Mouse (Mus musculus): ENCODE results near the gene Gjb5. TPM values are rescaled to one million over a fixed set of nuclear protein-coding genes. Genes with fewer than 3 reads are reported as not detected.

Gjb5 gene
- total RNA-seq, 2 experiments from 2014 or later = not detected

GRCm38 (mm10) chr4:127349560-127350300 is 8.3 kb downstream of the Gjb5 start:
- no peak for DNase-seq

- no peak for DNase-seq
These were observed 13.0 kb downstream of the Gjb5 start for GRCm38 (mm10) chr4:127345000-127345399.

GRCm38 (mm10) chr4:127341372-127341771 is 16.6 kb downstream of the Gjb5 start:
- no peak for DNase-seq

GRCm38 (mm10) chr4:127337668-127338067 is 20.3 kb downstream of the Gjb5 start:
- DNase-seq = no peak

- DNase-seq = no peak
These were observed 23.0 kb downstream of the Gjb5 start for GRCm38 (mm10) chr4:127334870-127335504.

GRCm38 (mm10) chr4:127331171-127331570 is 26.8 kb downstream of the Gjb5 start:
- DNase-seq = no peak

GRCm38 (mm10) chr4:127330181-127331100 is 27.5 kb downstream of the Gjb5 start, which contains the start of gene Gjb3:
Gene Gjb3 (minus strand): TSS chr4:127330844.
- no peak for DNase-seq

GRCm38 (mm10) chr4:127329751-127330150 is 28.2 kb downstream of the Gjb5 start:
- no peak for DNase-seq

GRCm38 (mm10) chr4:127329046-127329445 is 28.9 kb downstream of the Gjb5 start:
- DNase-seq = no peak

GRCm38 (mm10) chr4:127328378-127328777 is 29.6 kb downstream of the Gjb5 start:
- DNase-seq = no peak

GRCm38 (mm10) chr4:127327749-127328148 is 30.2 kb downstream of the Gjb5 start:
- no peak for DNase-seq

GRCm38 (mm10) chr4:127327258-127327657 is 30.7 kb downstream of the Gjb5 start:
- no peak for DNase-seq

GRCm38 (mm10) chr4:127325276-127325675 is 32.7 kb downstream of the Gjb5 start:
- DNase-seq = no peak

GRCm38 (mm10) chr4:127324759-127325158 is 33.2 kb downstream of the Gjb5 start:
- peak; percentile 62 to 71 for DNase-seq

- DNase-seq = no peak
These were observed 33.7 kb downstream of the Gjb5 start for GRCm38 (mm10) chr4:127324296-127324695.

GRCm38 (mm10) chr4:127323651-127324050 is 34.3 kb downstream of the Gjb5 start:
- no peak for DNase-seq

- peak in 1 of 2 experiments; percentile 51 for DNase-seq
These were observed 38.4 kb downstream of the Gjb5 start for GRCm38 (mm10) chr4:127319613-127320012.

- no peak for DNase-seq
These were observed 40.8 kb downstream of the Gjb5 start for GRCm38 (mm10) chr4:127317143-127317542.

GRCm38 (mm10) chr4:127315753-127316152 is 42.2 kb downstream of the Gjb5 start:
- DNase-seq = no peak

- DNase-seq = no peak
These were observed 43.4 kb downstream of the Gjb5 start for GRCm38 (mm10) chr4:127314585-127314984.

GRCm38 (mm10) chr4:127313861-127314260 is 44.1 kb downstream of the Gjb5 start, which contains the start of gene Gja4:
Gene Gja4 (minus strand): TSS chr4:127314039.
- peak; percentile 49 to 51 for DNase-seq

GRCm38 (mm10) chr4:127312349-127312748 is 45.6 kb downstream of the Gjb5 start:
- DNase-seq = no peak

- no peak for DNase-seq
These were observed 46.4 kb downstream of the Gjb5 start for GRCm38 (mm10) chr4:127311561-127311960.

Measured in layer of hippocampus, postnatal 36 days (tissue).